Mouse (Mus musculus) liver, postnatal 0 days (tissue): ENCODE data around the gene Hecw2.

Experiments
- CTCF ChIP-seq: sonication (generic); IDR thresholded peaks from 2 replicates; pipeline ENCODE4 v1.5.1; 2016; ENCODE audit warnings: antibody characterized with exemption, low read depth
- EP300 ChIP-seq: IDR thresholded peaks from 2 replicates; pipeline ENCODE4 v1.6.1; 2016; ENCODE audit warnings: antibody characterized with exemption, low read depth, mild to moderate bottlenecking

GRCm38 (mm10) chr1:53775545-53775944, 419.4 kb downstream of the Hecw2 start:
- TF ChIP-seq CTCF = no peak
- no peak for TF ChIP-seq EP300
